Mouse (Mus musculus) neural tube, embryonic 13.5 days (tissue): ENCODE results near the gene Myom1. TPM values are rescaled to one million over a fixed set of nuclear protein-coding genes. Genes with fewer than 3 reads are reported as not detected.

Source experiments
- ATAC-seq: fragments of 200-750 bp; cut with Nextera tagmentation; 2 replicates; pipeline ENCODE4 v1.8.0; 2017; ENCODE audit warnings: low read depth, mild to moderate bottlenecking, moderate TSS enrichment, moderate library complexity
- H3K27ac ChIP-seq: fragments of 300-500 bp; sonication (generic); replicated peaks from 2 replicates; pipeline ENCODE4 v1.5.1; 2015; ENCODE audit warnings: moderate library complexity, mild to moderate bottlenecking, inconsistent platforms
- H3K27me3 ChIP-seq: fragments of 300-500 bp; sonication (generic); 2 replicates; pipeline ENCODE4 v1.6.1; 2015; ENCODE audit warnings: mild to moderate bottlenecking, inconsistent platforms
- H3K36me3 ChIP-seq: fragments of 300-500 bp; sonication (generic); 2 replicates; pipeline ENCODE4 v1.6.1; 2015; ENCODE audit warnings: mild to moderate bottlenecking, inconsistent platforms
- H3K4me1 ChIP-seq: fragments of 300-500 bp; sonication (generic); replicated peaks from 2 replicates; pipeline ENCODE4 v1.6.1; 2015; ENCODE audit warnings: inconsistent platforms
- H3K4me2 ChIP-seq: fragments of 300-500 bp; sonication (generic); 2 replicates; pipeline ENCODE4 v1.6.1; 2015; ENCODE audit warnings: inconsistent platforms, mild to moderate bottlenecking, moderate library complexity
- H3K4me3 ChIP-seq: fragments of 300-500 bp; sonication (generic); 2 replicates; pipeline ENCODE4 v1.5.1; 2015; ENCODE audit warnings: mild to moderate bottlenecking, inconsistent platforms
- H3K9ac ChIP-seq: fragments of 300-500 bp; sonication (generic); 2 replicates; pipeline ENCODE4 v1.6.1; 2015; ENCODE audit warnings: moderate library complexity, mild to moderate bottlenecking, inconsistent platforms
- H3K9me3 ChIP-seq: fragments of 300-500 bp; sonication (generic); 2 replicates; pipeline ENCODE4 v1.6.1; 2016; ENCODE audit warnings: inconsistent platforms
- WGBS: fragments of 180-500 bp; shearing (Covaris S2); methylation state at CpG from one replicate; pipeline ENCODE4 v1.1.7; 2015; 5-methylcytosine and 5-hydroxymethylcytosine counted together
- polyA plus RNA-seq: library from polyadenylated mRNA; unstranded; fragments of >200 nt; fragmentation: Nextera tagmentation; extraction: Ambion mirVana; gene quantifications from 2 replicates; pipeline ENCODE4 v1.2.1, GENCODE M21; 2015

Gene Myom1
- polyA plus RNA-seq, 1 experiment from 2014 or later: 1.7 TPM

GRCm38 (mm10) chr17:70995551-70995950 is 6.9 kb upstream of the Myom1 start:
- Histone ChIP-seq H3K27me3 (no peaks in the 10 kb centered on the region), H3K27ac (no peak overlapping the region), H3K9ac (no peak overlapping the region), H3K36me3 (peaks cover 40% of the 10 kb centered on the region), H3K4me1 (peaks cover 16% of the 10 kb centered on the region), H3K4me2 (no peak overlapping the region), H3K4me3 (no peak overlapping the region), H3K9me3 (no peaks in the 10 kb centered on the region)
- WGBS: 95% methylated on average over 6 of the region's 6 CpGs
- ATAC-seq: no peak

- 85% methylated on average over 6 of the region's 6 CpGs for WGBS
- no peak overlapping the region for H3K4me2 ChIP-seq
- no peak overlapping the region for H3K9ac ChIP-seq
- H3K4me1 ChIP-seq: peaks cover 20% of the 10 kb centered on the region
- H3K27me3 ChIP-seq: no peaks in the 10 kb centered on the region
- H3K4me3 ChIP-seq: no peak overlapping the region
- H3K9me3 ChIP-seq: no peaks in the 10 kb centered on the region
- no peak overlapping the region for H3K27ac ChIP-seq
- ATAC-seq: no peak
- peaks cover 30% of the 10 kb centered on the region for H3K36me3 ChIP-seq
Observed at GRCm38 (mm10) chr17:70997836-70998235, 4.6 kb upstream of the Myom1 start.

- no peak for ATAC-seq
- no peak overlapping the region for H3K4me2 ChIP-seq
- H3K4me1 ChIP-seq: peaks cover 27% of the 10 kb centered on the region
- WGBS: 86% methylated on average over 9 of the region's 9 CpGs
- H3K27ac ChIP-seq: no peak overlapping the region
- peaks cover 25% of the 10 kb centered on the region for H3K36me3 ChIP-seq
- H3K27me3 ChIP-seq: no peaks in the 10 kb centered on the region
- no peak overlapping the region for H3K9ac ChIP-seq
- H3K4me3 ChIP-seq: no peak overlapping the region
- H3K9me3 ChIP-seq: no peaks in the 10 kb centered on the region
Observed at GRCm38 (mm10) chr17:70998400-70998975, 3.9 kb upstream of the Myom1 start.

GRCm38 (mm10) chr17:70999187-70999586 is 3.2 kb upstream of the Myom1 start:
- no peak overlapping the region for H3K27ac ChIP-seq
- H3K4me3 ChIP-seq: no peak overlapping the region
- no peak for ATAC-seq
- peaks cover 18% of the 10 kb centered on the region for H3K36me3 ChIP-seq
- no peak overlapping the region for H3K4me2 ChIP-seq
- WGBS: 62% methylated on average over 5 of the region's 5 CpGs
- H3K9ac ChIP-seq: no peak overlapping the region
- H3K4me1 ChIP-seq: peaks cover 28% of the 10 kb centered on the region
- no peaks in the 10 kb centered on the region for H3K9me3 ChIP-seq
- H3K27me3 ChIP-seq: no peaks in the 10 kb centered on the region

- H3K27ac ChIP-seq: no peak overlapping the region
- peaks cover 28% of the 10 kb centered on the region for H3K4me1 ChIP-seq
- no peak overlapping the region for H3K9ac ChIP-seq
- no peak for ATAC-seq
- peaks cover 11% of the 10 kb centered on the region for H3K36me3 ChIP-seq
- no peaks in the 10 kb centered on the region for H3K27me3 ChIP-seq
- H3K4me3 ChIP-seq: peak overlapping the region; percentile 6
- H3K4me2 ChIP-seq: peak overlapping the region; percentile 79
- WGBS: 80% methylated on average over 2 of the region's 2 CpGs
- H3K9me3 ChIP-seq: no peaks in the 10 kb centered on the region
Observed at GRCm38 (mm10) chr17:71000255-71000654, 2.2 kb upstream of the Myom1 start.

GRCm38 (mm10) chr17:71001067-71001466 is 1.4 kb upstream of the Myom1 start:
- no peak overlapping the region for H3K27ac ChIP-seq
- H3K36me3 ChIP-seq: peaks cover 4% of the 10 kb centered on the region
- H3K9me3 ChIP-seq: no peaks in the 10 kb centered on the region
- H3K27me3 ChIP-seq: no peaks in the 10 kb centered on the region
- WGBS: 18% methylated on average over 6 of the region's 6 CpGs
- peaks cover 28% of the 10 kb centered on the region for H3K4me1 ChIP-seq
- peak overlapping the region; percentile 80 for H3K9ac ChIP-seq
- ATAC-seq: no peak
- H3K4me3 ChIP-seq: peak overlapping the region; percentile 91
- H3K4me2 ChIP-seq: peak overlapping the region; percentile 79

GRCm38 (mm10) chr17:71001699-71002080 is 743 bp upstream of the Myom1 start:
- Histone ChIP-seq H3K4me1 (peaks cover 28% of the 10 kb centered on the region), H3K9me3 (no peaks in the 10 kb centered on the region), H3K4me3 (peak overlapping the region; percentile 91), H3K27ac (peak overlapping the region; percentile 98), H3K4me2 (peak overlapping the region; percentile 79), H3K9ac (peak overlapping the region; percentile 80), H3K27me3 (no peaks in the 10 kb centered on the region), H3K36me3 (no peaks in the 10 kb centered on the region)
- under 1% methylated on average over 41 of the region's 43 CpGs for WGBS
- ATAC-seq: peak; percentile 72

- no peaks in the 10 kb centered on the region for H3K9me3 ChIP-seq
- peaks cover 28% of the 10 kb centered on the region for H3K4me1 ChIP-seq
- no peaks in the 10 kb centered on the region for H3K36me3 ChIP-seq
- H3K4me2 ChIP-seq: peak within 1 kb of the TSS; percentile 79
- H3K27me3 ChIP-seq: no peaks in the 10 kb centered on the region
- peak within 1 kb of the TSS; percentile 80 for H3K9ac ChIP-seq
- peak within 1 kb of the TSS; percentile 91 for H3K4me3 ChIP-seq
- WGBS: 10% methylated on average over 14 of the region's 14 CpGs
- peak within 1 kb of the TSS; percentile 98 for H3K27ac ChIP-seq
- ATAC-seq: peak; percentile 36
Observed at GRCm38 (mm10) chr17:71002744-71003094, 286 bp downstream of the Myom1 start, which contains the start of gene Myl12a. Myl12a (minus strand) TSS chr17:71002878.

GRCm38 (mm10) chr17:71003112-71003511 is 679 bp downstream of the Myom1 start:
- peaks cover 28% of the 10 kb centered on the region for H3K4me1 ChIP-seq
- no peak overlapping the region for H3K4me3 ChIP-seq
- 64% methylated on average over 4 of the region's 4 CpGs for WGBS
- no peaks in the 10 kb centered on the region for H3K27me3 ChIP-seq
- ATAC-seq: no peak
- H3K27ac ChIP-seq: peak overlapping the region; percentile 98
- H3K36me3 ChIP-seq: no peaks in the 10 kb centered on the region
- no peaks in the 10 kb centered on the region for H3K9me3 ChIP-seq
- peak overlapping the region; percentile 79 for H3K4me2 ChIP-seq
- peak overlapping the region; percentile 80; the same call in 1 of the 2 replicates for H3K9ac ChIP-seq

- no peaks in the 10 kb centered on the region for H3K27me3 ChIP-seq
- 86% methylated on average over 2 of the region's 2 CpGs for WGBS
Observed at GRCm38 (mm10) chr17:71003721-71004120, 1.3 kb downstream of the Myom1 start.

GRCm38 (mm10) chr17:71004186-71004960 is 1.9 kb downstream of the Myom1 start:
- Histone ChIP-seq H3K27me3 (no peaks in the 10 kb centered on the region), H3K4me1 (peaks cover 25% of the 10 kb centered on the region), H3K9ac (no peak overlapping the region), H3K27ac (no peak overlapping the region), H3K9me3 (no peaks in the 10 kb centered on the region), H3K36me3 (no peaks in the 10 kb centered on the region), H3K4me2 (no peak overlapping the region), H3K4me3 (no peak overlapping the region)
- 92% methylated on average over 10 of the region's 10 CpGs for WGBS
- ATAC-seq: no peak

More at GRCm38 (mm10) chr17:71003721-71004120, 1.3 kb downstream of the Myom1 start:
- Histone ChIP-seq H3K9ac (no peak overlapping the region), H3K4me1 (peaks cover 28% of the 10 kb centered on the region), H3K36me3 (no peaks in the 10 kb centered on the region), H3K4me2 (no peak overlapping the region), H3K9me3 (no peaks in the 10 kb centered on the region), H3K27ac (no peak overlapping the region), H3K4me3 (no peak overlapping the region)
- no peak for ATAC-seq

- Histone ChIP-seq H3K9me3 (no peaks in the 10 kb centered on the region), H3K9ac (no peak overlapping the region), H3K4me2 (no peak overlapping the region), H3K36me3 (no peaks in the 10 kb centered on the region), H3K27me3 (no peaks in the 10 kb centered on the region), H3K4me3 (no peak overlapping the region), H3K4me1 (peaks cover 9% of the 10 kb centered on the region; the same call in 1 of the 2 replicates), H3K27ac (no peak overlapping the region)
- 87% methylated on average over 5 of the region's 5 CpGs for WGBS
- no peak for ATAC-seq
Observed at GRCm38 (mm10) chr17:71006976-71007375, 4.5 kb downstream of the Myom1 start.
